Mouse (Mus musculus): ENCODE data around the gene Olfr70. TPM values are rescaled to one million over a fixed set of nuclear protein-coding genes. Genes with fewer than 3 reads are reported as not detected.
A peak's percentile ranks its signal among the peaks of the same experiment; 100 is the strongest.

Olfr70 gene
- total RNA-seq, 2 experiments from 2014 or later = not detected

GRCm38 (mm10) chr4:43666412-43666811 lies 34.2 kb downstream of the Olfr70 start:
- peak in 1 of 2 experiments; percentile 30 for DNase-seq
- intact Hi-C loops (cut with DNase I) = loop anchor here (5.0 kb wide), 1 partner anchor 224 kb away; the partner anchor contains the start of gene Tesk1

- intact Hi-C loops (cut with DNase I) = loop anchor here (2.0 kb wide), 2 partner anchors 26 to 68 kb away; partner anchors contain the start of gene Npr2
- DNase-seq = no peak
Observed at GRCm38 (mm10) chr4:43657146-43657545, 43.5 kb downstream of the Olfr70 start.

- intact Hi-C loops (cut with DNase I) = loop anchor here (2.0 kb wide), 2 partner anchors 26 to 68 kb away; partner anchors contain the start of gene Npr2
- peak; percentile 95 to 97 for DNase-seq
Observed at GRCm38 (mm10) chr4:43656339-43657109, 44.1 kb downstream of the Olfr70 start, which contains the start of gene Hint2. Hint2 (minus strand) TSS chr4:43656466.

GRCm38 (mm10) chr4:43655656-43656338 lies 44.8 kb downstream of the Olfr70 start:
- intact Hi-C loops (cut with DNase I) = loop anchor here (2.0 kb wide), 2 partner anchors 25 to 67 kb away; partner anchors contain the start of gene Npr2

GRCm38 (mm10) chr4:43653161-43654015 lies 47.2 kb downstream of the Olfr70 start, which contains the start of gene Spag8:
Spag8 (minus strand) TSS chr4:43653594.
- peak in 1 of 2 experiments; percentile 38 for DNase-seq
- intact Hi-C loops (cut with DNase I) = no loop called here

More at GRCm38 (mm10) chr4:43655656-43656338, 44.8 kb downstream of the Olfr70 start:
- DNase-seq = peak in 1 of 2 experiments; percentile 20

GRCm38 (mm10) chr4:43652726-43653125 lies 47.9 kb downstream of the Olfr70 start:
- intact Hi-C loops (cut with DNase I) = no loop called here
- DNase-seq = no peak

- intact Hi-C loops (cut with DNase I) = no loop called here
- DNase-seq = no peak
Observed at GRCm38 (mm10) chr4:43649783-43650182, 50.8 kb downstream of the Olfr70 start.

Other genes with a start within 250 kb of the Olfr70 start
- under 1 TPM; 0.45 to 0.60 TPM for gene Cd72, start 246.2 kb downstream of the Olfr70 start, total RNA-seq (2021)
- under 1 TPM in 1 of 2 experiments, not detected in 1; 0.38 TPM for gene Sit1, start 217.1 kb downstream of the Olfr70 start, total RNA-seq (2021)
- gene Ccdc107, start 207.9 kb downstream of the Olfr70 start, total RNA-seq (2021) = 10 to 100 TPM; 26.1 to 27.3 TPM
- gene Arhgef39, start 201.1 kb downstream of the Olfr70 start, total RNA-seq (2021) = 1 to 10 TPM; 4.0 to 5.2 TPM
- under 1 TPM; 0.30 to 0.79 TPM for gene Car9, start 193.8 kb downstream of the Olfr70 start, total RNA-seq (2021)
- 10 to 100 TPM; 55.5 to 57.3 TPM for gene Tpm2, start 177.0 kb downstream of the Olfr70 start, total RNA-seq (2021)
- 10 to 100 TPM; 57.2 to 61.8 TPM for gene Creb3, start 138.5 kb downstream of the Olfr70 start, total RNA-seq (2021)
- gene Tln1, start 138.1 kb downstream of the Olfr70 start, total RNA-seq (2021) = 100 to 1,000 TPM; 147 to 167 TPM
- 10 to 100 TPM; 42.1 to 45.5 TPM for gene Rgp1, start 122.1 kb downstream of the Olfr70 start, total RNA-seq (2021)
- 10 to 100 TPM; 15.4 to 15.6 TPM for gene Gba2, start 121.9 kb downstream of the Olfr70 start, total RNA-seq (2021)
- gene Msmp, start 116.3 kb downstream of the Olfr70 start, total RNA-seq (2021) = under 1 TPM; 0.36 to 0.37 TPM
- gene Npr2, start 68.9 kb downstream of the Olfr70 start, total RNA-seq (2021) = 10 to 100 TPM; 42.9 to 45.1 TPM
- gene Spag8, start 47.2 kb downstream of the Olfr70 start, total RNA-seq (2021) = under 1 TPM; 0.19 to 0.52 TPM
- 100 to 1,000 TPM; 110 to 112 TPM for gene Hint2, start 44.3 kb downstream of the Olfr70 start, total RNA-seq (2021)
- gene Tmem8b, start 31.8 kb downstream of the Olfr70 start, total RNA-seq (2021) = 10 to 100 TPM; 15.0 to 15.2 TPM
- under 1 TPM; 0.25 to 0.26 TPM for gene Fam221b, start 31.7 kb downstream of the Olfr70 start, total RNA-seq (2021)
- gene Olfr71, start 9.4 kb upstream of the Olfr70 start, total RNA-seq (2021) = not detected
- 1 to 10 TPM; 4.5 to 6.1 TPM for gene Hrct1, start 26.4 kb upstream of the Olfr70 start, total RNA-seq (2021)
- 1 to 10 TPM; 4.2 to 5.1 TPM for gene Spaar, start 29.2 kb upstream of the Olfr70 start, total RNA-seq (2021)
- gene Olfr159, start 70.2 kb upstream of the Olfr70 start, total RNA-seq (2021) = not detected
- not detected for gene Olfr156, start 123.1 kb upstream of the Olfr70 start, total RNA-seq (2021)
- gene Olfr157, start 139.4 kb upstream of the Olfr70 start, total RNA-seq (2021) = not detected
- gene Olfr155, start 150.8 kb upstream of the Olfr70 start, total RNA-seq (2021) = not detected
- 10 to 100 TPM; 12.3 to 12.8 TPM for gene Reck, start 174.7 kb upstream of the Olfr70 start, total RNA-seq (2021)

Measured in heart, postnatal 10 days (tissue).